Comparison of ENCODE assay signal across 10 mouse cellular contexts in genomic region chr17:27152976-27153723, GRCm38 (mm10). TPM values are rescaled to one million over a fixed set of nuclear protein-coding genes. Genes with fewer than 3 reads are reported as not detected.
DNase-seq lines count a peak whose midpoint lies in the region; ATAC-seq and TF ChIP-seq lines count a peak whose summit lies in the region.
"Had no signal": no experiment of that assay in that cellular context is flagged by ENCODE, and none has a peak within 500 bp of the region (broad histone marks: within the 10 kb centered on the region; RNA-seq: fewer than 3 reads in every experiment).

No protein-coding gene starts in this region.

- no peak for TF ChIP-seq EP300 in CH12.LX (IDR thresholded peaks at IDR 0.05; ENCODE audit: low read length)

- WGBS in heart, embryonic 15.5 days = 53% methylated on average over 8 of the region's 8 CpGs
- WGBS in embryonic facial prominence, embryonic 10.5 days = 60% methylated on average over 8 of the region's 8 CpGs
- 24% methylated on average over 8 of the region's 8 CpGs for WGBS in liver, embryonic 13.5 days (ENCODE audit: insufficient replicate concordance)

- no peak overlapping the region for H3K4me3 ChIP-seq in heart, embryonic 15.5 days
- no peak overlapping the region for H3K4me3 ChIP-seq in CH12.LX (replicated peaks in 1 of 3; ENCODE audit: low read depth in 2 of 3, low read length in 2 of 3, poor library complexity in 1 of 3)
- H3K4me3 ChIP-seq in embryonic facial prominence, embryonic 10.5 days = no peak overlapping the region
- H3K4me3 ChIP-seq in liver, embryonic 13.5 days (replicated peaks) = no peak overlapping the region

- no peak for DNase-seq in heart, postnatal 25 days (ENCODE audit: low spot score)
- DNase-seq in CH12.LX (ENCODE audit: extremely low read depth) = no peak
- DNase-seq in embryonic facial prominence, embryonic 10.5 days (ENCODE audit: low spot score) = no peak
- peak; percentile 83 for DNase-seq in liver, embryonic 13.5 days
- DNase-seq in left cerebral cortex, adult 9 months (ENCODE audit: low spot score in 2 of 2) = no peak
- no peak for DNase-seq in adrenal gland, postnatal 14 days
- no peak for DNase-seq in right cerebral cortex, postnatal 10 days (ENCODE audit: low spot score in 2 of 2)

- no peak overlapping the region for H3K4me2 ChIP-seq in heart, embryonic 15.5 days
- H3K4me2 ChIP-seq in CH12.LX (ENCODE audit: insufficient read depth, low read depth, poor library complexity, severe bottlenecking) = no peak overlapping the region
- peak overlapping the region; percentile 42 for H3K4me2 ChIP-seq in liver, embryonic 13.5 days

- no peaks in the 10 kb centered on the region for H3K36me3 ChIP-seq in heart, embryonic 15.5 days
- H3K36me3 ChIP-seq in CH12.LX (replicated peaks in 1 of 2; ENCODE audit: control insufficient read depth in 1 of 2, insufficient read depth in 1 of 2, low read length in 1 of 2) = peaks cover 91 to 100% of the 10 kb centered on the region in 2 experiments
- no peaks in the 10 kb centered on the region for H3K36me3 ChIP-seq in embryonic facial prominence, embryonic 10.5 days (replicated peaks)
- H3K36me3 ChIP-seq in liver, embryonic 13.5 days = no peaks in the 10 kb centered on the region

- no peak for TF ChIP-seq POLR2A in CH12.LX (IDR thresholded peaks at IDR 0.05; ENCODE audit: low read depth, low read length)

- peaks cover 43% of the 10 kb centered on the region for H3K4me1 ChIP-seq in heart, embryonic 15.5 days (replicated peaks)
- H3K4me1 ChIP-seq in CH12.LX (ENCODE audit: control insufficient read depth in 1 of 2, insufficient read depth in 2 of 2) = peaks cover 0 to 14% of the 10 kb centered on the region in 2 experiments; a peak in 2 of 4 replicates
- peaks cover 64% of the 10 kb centered on the region for H3K4me1 ChIP-seq in embryonic facial prominence, embryonic 10.5 days
- H3K4me1 ChIP-seq in liver, embryonic 13.5 days (replicated peaks) = peaks cover 71% of the 10 kb centered on the region

- no peak for TF ChIP-seq CTCF in CH12.LX (conservative IDR thresholded peaks at IDR 0.05 in 1 of 2, IDR thresholded peaks at IDR 0.05 in 1 of 2; ENCODE audit: low read depth in 2 of 2, low read length in 2 of 2)

- no peak for ATAC-seq in heart, embryonic 15.5 days (replicated peaks; ENCODE audit: insufficient number of reproducible peaks, insufficient read depth, low FRiP score, low read depth)
- peak; percentile 94 for ATAC-seq in liver, embryonic 13.5 days (ENCODE audit: low read depth)

- intact Hi-C loops in heart, postnatal 25 days (cut with DNase I) = no loop called here

- H3K27ac ChIP-seq in heart, embryonic 15.5 days = peak overlapping the region; percentile 84
- H3K27ac ChIP-seq in CH12.LX (ENCODE audit: insufficient read depth, low read depth) = no peak overlapping the region
- peak overlapping the region; percentile 60 for H3K27ac ChIP-seq in embryonic facial prominence, embryonic 10.5 days (replicated peaks)
- peak overlapping the region; percentile 92 for H3K27ac ChIP-seq in liver, embryonic 13.5 days

- no peak for TF ChIP-seq RAD21 in CH12.LX (IDR thresholded peaks at IDR 0.05; ENCODE audit: low read depth, low read length)

- dilution Hi-C loops in CH12.LX (cut with MboI; ENCODE audit: extremely low pct_ligation_motif_present, extremely low pct_unique_long_range_greater_than_20kb, low sequenced_read_pairs) = no loop called here

- no peaks in the 10 kb centered on the region for H3K9me3 ChIP-seq in heart, embryonic 15.5 days (replicated peaks)
- H3K9me3 ChIP-seq in CH12.LX (replicated peaks; ENCODE audit: low read length) = no peaks in the 10 kb centered on the region
- H3K9me3 ChIP-seq in embryonic facial prominence, embryonic 10.5 days = no peaks in the 10 kb centered on the region
- no peaks in the 10 kb centered on the region for H3K9me3 ChIP-seq in liver, embryonic 13.5 days (replicated peaks)

- H3K27me3 ChIP-seq in heart, embryonic 15.5 days = 0 out of 2 replicates have a peak, but pooled peaks cover 10% of the 10 kb centered on the region
- H3K27me3 ChIP-seq in CH12.LX (replicated peaks) = no peaks in the 10 kb centered on the region
- H3K27me3 ChIP-seq in embryonic facial prominence, embryonic 10.5 days (replicated peaks; ENCODE audit: low read depth, poor library complexity, severe bottlenecking) = 0 out of 2 replicates have a peak, but pooled peaks cover 9% of the 10 kb centered on the region
- H3K27me3 ChIP-seq in liver, embryonic 13.5 days = no peaks in the 10 kb centered on the region

- H3K79me2 ChIP-seq in CH12.LX (replicated peaks; ENCODE audit: control insufficient read depth, extremely low read depth, insufficient read depth, poor library complexity, severe bottlenecking) = no peaks in the 10 kb centered on the region; the same call in 1 of the 2 replicates

- H3K9ac ChIP-seq in heart, embryonic 15.5 days = no peak overlapping the region; the same call in 1 of the 2 replicates
- H3K9ac ChIP-seq in CH12.LX (ENCODE audit: insufficient read depth, low read depth) = no peak overlapping the region
- H3K9ac ChIP-seq in liver, embryonic 13.5 days = peak overlapping the region; percentile 57

- in situ Hi-C loops in CH12.LX (cut with MboI; ENCODE audit: low pct_ligation_motif_present, low pct_unique_long_range_greater_than_20kb, low sequenced_read_pairs) = no loop called here

TF ChIP-seq in CH12.LX, 34 proteins besides CTCF, POLR2A, EP300 and RAD21:
- no peak for TF ChIP-seq MYC (IDR thresholded peaks at IDR 0.05; ENCODE audit: low read depth, low read length)
- no peak for TF ChIP-seq CHD1 (IDR thresholded peaks at IDR 0.05; ENCODE audit: low read depth, low read length)
- peak; percentile 29; the same call in 1 of the 2 replicates for TF ChIP-seq USF1 (IDR thresholded peaks at IDR 0.05; ENCODE audit: low read depth, low read length)

RNA-seq across cellular contexts. Expression of gene Ip6k3, which starts 14.4 kb away (rescaled TPM):
- 0.35 and 0.43 TPM in 2 replicates for polyA plus RNA-seq in heart, embryonic 15.5 days (2015; fragmentation: Nextera tagmentation; extraction: Ambion mirVana)
- 1 to 10 TPM; 8.6 to 9.4 TPM for total RNA-seq in heart, postnatal 25 days (2021)
- total RNA-seq in CH12.LX (2012; rRNA removed) = 43.4 and 65.7 TPM in 2 replicates
- total RNA-seq in CH12.LX (2014; rRNA removed) = 25.9 and 26.3 TPM in 2 replicates
- 49.6 and 53.9 TPM in 2 replicates for polyA plus RNA-seq in CH12.LX (2012; ENCODE audit: insufficient read length, low read depth)
- not detected in 2 replicates for polyA plus RNA-seq in embryonic facial prominence, embryonic 10.5 days (2016; fragmentation: Nextera tagmentation; extraction: Ambion mirVana)
- polyA plus RNA-seq in liver, embryonic 13.5 days (2015; fragmentation: Nextera tagmentation; extraction: Ambion mirVana) = 0.06 TPM in 1 of 2 replicates, not detected in the other
- 0.53 and 0.56 TPM in 2 replicates for total RNA-seq in adrenal gland, postnatal 14 days (2021)
- polyA plus RNA-seq: intestine, embryonic 14.5 days; small intestine, adult 2 months had no signal

RNA-seq across cellular contexts. Expression of gene Uqcc2, which starts 19.4 kb away (rescaled TPM):
- polyA plus RNA-seq in heart, embryonic 15.5 days (2015; fragmentation: Nextera tagmentation; extraction: Ambion mirVana) = 245 and 292 TPM in 2 replicates
- total RNA-seq in heart, postnatal 25 days (2021) = 100 to 1,000 TPM; 323 to 335 TPM
- total RNA-seq in CH12.LX (2012; rRNA removed) = 198 and 208 TPM in 2 replicates
- total RNA-seq in CH12.LX (2014; rRNA removed) = 240 and 277 TPM in 2 replicates
- 107 and 126 TPM in 2 replicates for polyA plus RNA-seq in CH12.LX (2012; ENCODE audit: insufficient read length, low read depth)
- polyA plus RNA-seq in embryonic facial prominence, embryonic 10.5 days (2016; fragmentation: Nextera tagmentation; extraction: Ambion mirVana) = 407 and 410 TPM in 2 replicates
- polyA plus RNA-seq in liver, embryonic 13.5 days (2015; fragmentation: Nextera tagmentation; extraction: Ambion mirVana) = 211 and 216 TPM in 2 replicates
- total RNA-seq in adrenal gland, postnatal 14 days (2021) = 162 and 182 TPM in 2 replicates

RNA-seq across cellular contexts. Expression of gene Lemd2, which starts 51.1 kb away (rescaled TPM):
- polyA plus RNA-seq in heart, embryonic 15.5 days (2015; fragmentation: Nextera tagmentation; extraction: Ambion mirVana) = 7.2 and 10.5 TPM in 2 replicates
- total RNA-seq in heart, postnatal 25 days (2021) = 10 to 100 TPM; 28.8 to 29.4 TPM
- total RNA-seq in CH12.LX (2012; rRNA removed) = 26.5 and 28.8 TPM in 2 replicates
- 15.1 and 15.5 TPM in 2 replicates for total RNA-seq in CH12.LX (2014; rRNA removed)
- polyA plus RNA-seq in CH12.LX (2012; ENCODE audit: insufficient read length, low read depth) = 18.4 and 22.5 TPM in 2 replicates
- polyA plus RNA-seq in embryonic facial prominence, embryonic 10.5 days (2016; fragmentation: Nextera tagmentation; extraction: Ambion mirVana) = 18.8 and 20.0 TPM in 2 replicates
- 3.0 and 4.6 TPM in 2 replicates for polyA plus RNA-seq in liver, embryonic 13.5 days (2015; fragmentation: Nextera tagmentation; extraction: Ambion mirVana)
- total RNA-seq in adrenal gland, postnatal 14 days (2021) = 49.6 and 54.7 TPM in 2 replicates

Comparison
In these comparisons a context has a peak if more than half of its experiments do, and no peak if none do; other contexts are left out.
1. RNA of gene Ip6k3, which starts 14.4 kb away (polyA plus RNA-seq): 49.6 to 53.9 TPM in CH12.LX; 0.35 to 0.43 TPM in heart, embryonic 15.5 days, 0.06 TPM in liver, embryonic 13.5 days and not detected in embryonic facial prominence, embryonic 10.5 days; every median in the first group is over 10 times any median in the second.